Mouse (Mus musculus): ENCODE measurements around the gene Dap.

Gene Dap

DNA sequence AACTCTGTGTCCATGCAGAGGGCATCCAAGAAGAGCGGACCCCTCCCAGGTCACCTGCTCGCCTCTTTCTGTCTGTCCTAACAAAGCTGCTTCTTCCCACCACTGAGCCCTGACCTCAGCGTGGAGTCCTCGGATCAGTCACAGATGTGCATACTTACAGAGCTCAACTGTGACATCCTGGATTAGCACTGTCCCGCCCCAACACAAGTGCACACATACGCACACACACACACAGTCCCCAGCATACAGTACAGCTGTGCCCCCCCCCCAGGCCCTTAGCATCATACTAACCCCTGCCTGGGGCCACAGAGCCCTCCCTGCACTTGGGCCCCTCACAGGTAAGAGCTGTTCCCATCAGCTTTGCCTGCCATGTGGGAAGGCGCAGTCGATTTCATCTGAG is 41.3 kb downstream of the Dap start:
- no peak for DNase-seq

DNA sequence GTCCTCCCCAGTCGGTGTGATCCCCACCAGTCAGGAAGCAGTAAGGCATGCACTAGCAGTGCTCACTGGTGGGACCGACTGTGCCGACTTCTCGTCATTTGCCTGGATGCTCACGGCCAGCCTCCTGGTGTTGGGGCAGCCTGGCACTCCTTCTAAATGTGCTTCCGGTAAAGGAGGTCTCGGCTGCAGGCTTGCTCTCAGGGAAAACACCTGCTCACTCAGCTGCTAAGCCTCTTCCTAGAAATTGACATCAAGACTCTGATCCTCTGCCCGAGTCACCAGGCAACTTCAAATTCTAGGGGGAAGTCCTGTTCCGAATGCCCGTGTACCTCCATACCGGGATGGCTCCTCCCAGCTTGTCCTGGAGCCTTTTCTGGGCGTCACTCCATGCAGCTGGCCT is 41.7 kb downstream of the Dap start:
- DNase-seq = no peak

DNA sequence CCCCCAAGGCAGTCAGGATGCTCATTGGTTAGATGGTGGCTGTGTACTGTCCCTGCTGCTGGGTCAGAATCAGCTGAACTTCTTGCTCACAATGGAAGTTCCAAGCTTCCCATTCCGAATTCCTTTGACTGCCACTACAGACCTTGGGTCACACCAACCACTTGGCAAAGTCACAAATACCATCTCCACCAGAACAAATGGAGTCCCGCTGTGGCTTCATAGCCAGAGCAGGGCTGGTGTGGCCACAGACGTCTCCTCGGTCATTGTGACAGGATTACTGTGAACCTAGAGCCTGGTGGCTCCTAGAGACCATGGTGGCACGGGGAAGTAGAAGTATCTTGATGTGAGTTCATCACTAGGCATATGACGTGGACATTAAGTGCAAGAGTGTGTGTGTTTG is 44.0 kb downstream of the Dap start:
- DNase-seq = no peak

DNA sequence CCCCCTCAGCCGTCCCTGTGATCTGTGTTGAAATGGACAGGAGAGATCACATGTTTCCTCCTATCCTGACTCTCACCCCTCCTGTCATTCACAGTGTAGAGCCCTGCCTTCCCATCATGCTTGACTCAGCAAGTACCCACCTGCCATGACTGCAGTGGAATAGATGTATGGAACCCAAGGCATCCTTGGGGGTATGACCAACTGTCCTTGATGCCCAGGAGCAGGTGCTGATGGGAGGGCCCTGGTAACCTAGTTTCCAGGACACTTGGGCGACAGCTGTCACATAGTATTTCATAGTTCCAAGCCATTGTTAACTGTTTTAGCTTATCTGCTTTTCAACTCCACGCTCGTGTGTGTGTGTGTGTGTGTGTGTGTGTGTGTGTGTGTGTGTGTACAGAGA is 45.4 kb downstream of the Dap start:
- no peak for DNase-seq

DNA sequence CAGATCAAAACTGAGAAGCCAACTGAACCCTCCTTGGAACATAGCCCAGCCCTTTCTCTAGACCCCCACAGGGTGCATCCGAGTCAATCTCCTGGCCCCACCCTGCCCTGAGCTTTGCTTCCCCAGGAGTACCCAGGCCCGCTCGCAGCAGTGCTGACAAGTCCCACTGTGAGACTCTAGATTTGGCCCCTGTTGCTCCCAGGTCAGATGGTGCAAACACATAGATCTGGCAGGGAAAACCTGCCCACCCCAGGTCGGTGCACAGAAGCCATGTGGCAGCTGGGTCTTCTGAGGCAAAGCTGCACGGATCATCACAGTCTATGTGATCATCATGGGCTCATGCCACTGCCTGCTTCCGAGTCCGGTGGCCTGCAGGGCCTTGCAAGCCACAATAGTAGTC is 48.6 kb downstream of the Dap start:
- DNase-seq = no peak

DNA sequence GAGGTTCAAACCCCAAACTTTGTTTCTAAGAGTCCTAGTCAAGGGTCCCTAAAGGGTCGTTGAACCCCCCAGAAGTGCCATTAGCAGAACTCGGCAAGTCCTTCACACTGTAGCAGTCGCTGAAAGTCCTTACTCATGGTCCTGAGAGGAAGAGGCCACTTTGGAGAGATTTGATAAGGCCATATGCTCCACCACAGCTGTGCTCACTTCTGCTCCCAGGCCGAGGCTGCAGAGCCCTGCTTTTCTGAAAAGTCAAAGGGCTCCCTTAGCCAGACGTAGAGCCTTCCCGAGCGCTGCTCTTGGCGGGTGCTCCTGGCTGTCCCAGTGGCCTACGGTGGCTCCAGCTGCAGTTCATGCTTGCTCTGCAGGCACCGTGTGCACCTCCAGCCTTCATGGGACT is 49.4 kb downstream of the Dap start:
- DNase-seq = no peak

DNA sequence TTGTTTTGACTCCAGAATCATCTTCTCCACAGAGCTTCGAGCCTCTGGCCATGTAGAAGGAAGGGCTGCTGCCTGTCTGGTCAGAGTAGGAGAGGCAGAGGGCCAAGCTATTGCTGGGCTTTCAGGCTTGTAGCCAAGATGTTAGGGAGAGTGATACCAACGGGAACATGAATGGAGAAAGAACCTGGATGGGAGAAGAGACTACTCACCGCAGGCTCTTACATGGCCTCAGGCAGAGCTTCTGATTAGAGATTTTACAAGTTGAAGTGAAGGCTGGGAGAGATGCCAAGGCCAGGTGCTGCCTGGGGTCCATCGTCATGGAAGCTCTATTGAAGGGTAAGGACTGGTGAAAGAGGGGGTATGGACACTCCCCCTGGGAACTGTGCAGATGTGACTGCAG is 54.0 kb downstream of the Dap start:
- no peak for DNase-seq

DNA sequence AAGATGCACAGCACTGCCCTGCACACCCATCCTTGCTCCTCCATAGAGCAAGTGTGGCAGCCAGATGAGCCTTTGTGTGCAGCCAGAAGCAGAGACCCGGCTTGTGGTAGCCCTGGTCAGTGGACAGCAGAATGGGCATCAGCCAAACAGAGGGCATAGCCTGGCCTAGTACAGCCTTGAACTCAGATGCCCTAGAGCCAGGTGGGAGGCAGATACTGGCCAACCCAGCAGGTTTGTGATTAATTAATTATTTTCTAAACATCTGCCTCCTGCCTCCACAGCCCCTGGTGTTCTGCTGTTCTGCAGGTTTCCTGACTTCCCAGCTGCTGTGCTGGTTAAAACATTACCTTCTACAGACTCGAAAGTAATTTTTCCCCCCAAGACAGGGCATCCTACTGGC is 55.0 kb downstream of the Dap start:
- no peak for DNase-seq

DNA sequence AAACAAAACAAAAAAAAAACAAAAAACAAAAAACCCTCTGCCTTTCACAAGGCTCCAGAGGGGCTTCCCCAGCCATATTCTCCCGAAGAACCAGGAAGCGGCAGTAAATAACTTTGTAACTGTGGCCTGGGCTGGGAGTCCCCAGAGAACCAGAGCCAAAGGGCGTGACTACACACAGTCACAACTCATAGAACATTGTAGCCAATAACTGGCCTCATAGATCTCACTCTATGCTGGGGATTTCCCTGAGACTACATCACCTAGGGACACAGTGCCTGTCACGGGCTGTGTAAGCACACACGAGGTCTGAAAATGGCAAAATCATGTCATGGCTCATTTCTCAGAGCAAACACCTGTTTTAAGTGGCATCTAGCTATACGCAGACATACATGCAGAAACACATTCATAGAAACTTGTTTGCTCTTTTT is 55.5 kb downstream of the Dap start:
- no peak for DNase-seq

DNA sequence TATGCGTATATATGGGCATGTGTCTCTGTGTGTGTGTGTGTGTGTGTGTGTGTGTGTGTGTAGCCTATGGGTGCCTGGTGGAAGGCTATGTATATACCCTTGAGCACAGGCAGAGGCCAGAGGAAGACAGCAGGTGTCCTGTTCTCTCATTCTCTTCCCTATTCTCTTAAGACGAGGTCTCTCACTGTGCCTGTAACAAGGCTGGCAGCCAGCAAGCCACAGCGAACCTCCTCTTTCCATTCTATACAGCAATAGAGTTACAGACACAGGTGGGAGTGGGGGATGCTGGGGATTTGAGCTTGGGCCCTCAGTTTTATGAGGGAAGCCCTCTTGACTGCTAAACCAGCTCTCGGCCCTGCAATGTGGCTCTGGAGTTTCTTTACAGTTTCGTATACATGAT is 55.9 kb downstream of the Dap start:
- DNase-seq = no peak

DNA sequence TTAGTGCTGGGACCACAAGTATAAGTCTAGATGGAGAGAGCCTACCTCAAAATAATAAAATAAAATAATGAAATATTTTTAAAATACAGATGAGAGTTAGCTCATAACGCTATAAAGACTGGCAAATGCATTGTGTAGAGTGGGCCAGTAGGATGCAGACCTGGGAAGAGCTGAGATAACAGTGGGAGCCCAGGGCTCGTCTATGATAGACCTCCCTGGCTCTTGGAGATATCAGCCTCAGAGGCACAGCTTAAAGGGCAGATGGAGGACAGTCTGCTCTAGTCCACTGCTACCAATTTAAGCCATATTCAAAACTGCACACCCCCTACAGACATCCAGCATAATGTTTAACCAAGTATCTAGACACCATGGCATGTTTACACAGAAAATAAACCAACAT is 56.6 kb downstream of the Dap start:
- no peak for DNase-seq

DNA sequence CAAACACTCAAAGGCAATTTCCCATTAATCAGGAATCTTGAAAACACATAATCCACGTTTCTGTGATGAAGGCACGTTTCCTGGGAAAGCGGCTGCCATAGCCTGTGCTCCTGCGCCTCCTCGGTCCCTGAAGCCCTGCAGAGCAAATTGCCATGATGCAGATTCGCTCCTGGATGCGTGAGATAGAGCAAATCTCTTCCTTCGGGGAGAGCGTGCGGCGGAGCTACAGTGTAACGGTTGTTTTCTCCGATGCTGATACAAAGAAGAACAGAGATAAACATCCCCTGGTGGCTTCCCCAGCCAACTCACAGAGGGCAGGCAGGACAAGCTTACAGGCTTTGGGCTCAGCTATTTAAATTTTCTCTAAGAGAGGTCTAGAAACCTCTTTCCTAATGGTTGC is 57.7 kb downstream of the Dap start:
- DNase-seq = no peak

DNA sequence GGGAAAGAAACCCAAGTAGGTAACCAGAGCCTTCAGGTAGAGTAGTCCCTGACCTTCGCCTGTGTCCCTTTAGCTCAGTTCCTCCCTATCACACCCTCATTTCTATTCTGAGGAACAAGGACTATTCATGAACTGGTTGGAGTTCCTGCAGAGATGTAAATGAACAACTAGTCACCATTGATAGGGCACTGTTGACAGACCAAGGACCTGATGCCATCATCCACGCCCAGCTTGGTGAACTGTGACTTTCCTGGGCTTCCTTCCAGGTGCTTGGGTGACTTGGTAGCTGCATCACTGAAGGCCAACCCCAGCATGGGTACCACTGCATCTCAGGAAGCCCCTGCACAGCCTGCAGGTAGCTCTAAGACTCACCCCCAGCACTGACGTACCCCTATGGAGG is 58.2 kb downstream of the Dap start:
- no peak for DNase-seq

DNA sequence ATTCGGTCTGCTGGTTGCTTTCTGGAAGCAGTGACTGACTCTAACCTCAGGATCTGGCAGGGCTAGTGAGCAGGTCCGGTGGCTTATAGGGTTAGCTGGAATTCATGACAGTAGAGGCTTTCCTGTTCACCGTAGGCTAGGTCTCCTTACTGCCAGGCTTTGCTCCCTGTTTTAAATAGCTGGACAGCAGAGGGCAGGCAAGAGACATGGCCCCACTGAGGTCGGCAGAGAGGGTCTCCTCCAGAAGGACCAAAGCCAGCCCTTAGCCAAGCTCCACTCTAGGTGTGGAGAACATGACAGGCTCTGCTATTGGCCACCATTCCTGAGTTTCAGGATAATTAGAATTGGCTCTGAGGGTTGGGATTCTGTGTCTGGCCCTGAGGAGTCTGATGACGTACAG is 60.0 kb downstream of the Dap start:
- DNase-seq = no peak

DNA sequence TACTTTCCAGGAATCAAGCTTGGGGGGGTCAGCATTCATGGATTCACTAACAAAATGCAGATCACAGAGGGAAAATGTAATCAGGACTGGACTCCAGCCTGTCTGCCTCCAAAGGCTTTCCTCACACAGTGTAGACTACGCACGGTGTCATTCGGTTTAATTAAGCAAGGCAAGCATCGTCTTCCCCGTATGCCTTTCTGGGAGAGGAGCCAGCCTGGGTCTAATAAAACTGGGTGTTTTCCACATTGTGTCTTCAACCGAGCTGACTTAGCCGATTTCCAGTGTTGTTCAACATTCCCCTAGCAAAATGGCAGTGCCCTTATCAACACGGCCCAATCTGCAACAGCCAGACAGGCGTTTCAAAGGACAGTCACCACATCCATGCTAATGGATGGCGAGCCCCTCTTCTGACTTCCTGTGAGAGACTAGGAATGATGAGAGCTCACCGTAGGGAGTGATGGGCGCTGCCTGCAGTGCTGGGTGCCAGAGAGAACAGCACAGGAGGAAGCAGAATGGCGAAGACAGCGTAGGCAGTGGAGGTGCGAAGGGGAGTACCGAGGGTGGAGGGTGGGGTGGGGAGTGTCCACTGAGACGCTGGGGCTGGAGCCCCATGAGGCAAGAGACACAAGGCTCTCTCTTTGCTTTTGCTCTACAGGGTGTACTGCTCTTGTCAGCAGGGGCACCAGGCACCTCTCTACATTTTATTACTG is 61.0 kb downstream of the Dap start:
- no peak for DNase-seq

DNA sequence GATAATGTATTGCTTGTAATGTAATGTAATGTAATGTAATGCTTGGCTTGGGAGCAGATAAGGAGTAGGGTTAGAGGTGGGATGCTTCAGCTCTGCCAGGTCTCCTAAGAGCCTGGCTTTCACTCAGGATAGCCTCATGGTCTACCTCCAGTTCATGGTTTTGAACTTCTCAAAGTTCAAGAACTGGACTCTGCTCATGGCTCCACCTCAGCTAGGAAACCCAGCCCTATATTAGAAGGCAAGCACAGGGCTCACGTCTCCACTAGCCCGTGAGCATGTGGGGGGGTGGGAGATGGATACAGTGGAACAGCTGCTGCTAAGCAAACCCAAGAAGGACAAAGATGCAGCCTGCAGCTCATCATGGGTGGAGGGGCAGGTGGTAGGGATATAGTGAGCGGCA is 61.6 kb downstream of the Dap start:
- DNase-seq = no peak

DNA sequence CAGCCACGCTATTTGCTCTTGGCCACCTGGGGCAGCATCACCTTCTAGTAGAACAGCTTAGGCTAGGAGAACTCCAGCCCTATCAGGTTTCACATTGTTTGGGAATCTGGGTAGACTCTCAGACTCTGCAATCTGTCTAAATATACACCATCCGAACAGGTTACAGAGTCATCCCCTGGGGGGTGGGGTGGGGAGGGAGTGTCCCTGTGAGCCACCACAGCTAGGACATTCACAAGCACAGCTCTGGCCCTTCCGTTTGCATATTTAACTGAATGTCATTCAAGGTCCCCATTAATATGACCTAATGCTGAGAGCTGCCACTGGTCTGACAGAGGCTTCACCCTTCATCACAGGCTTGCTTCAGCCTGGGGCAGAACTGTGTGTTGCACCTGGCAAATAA is 68.5 kb downstream of the Dap start:
- DNase-seq = no peak

DNA sequence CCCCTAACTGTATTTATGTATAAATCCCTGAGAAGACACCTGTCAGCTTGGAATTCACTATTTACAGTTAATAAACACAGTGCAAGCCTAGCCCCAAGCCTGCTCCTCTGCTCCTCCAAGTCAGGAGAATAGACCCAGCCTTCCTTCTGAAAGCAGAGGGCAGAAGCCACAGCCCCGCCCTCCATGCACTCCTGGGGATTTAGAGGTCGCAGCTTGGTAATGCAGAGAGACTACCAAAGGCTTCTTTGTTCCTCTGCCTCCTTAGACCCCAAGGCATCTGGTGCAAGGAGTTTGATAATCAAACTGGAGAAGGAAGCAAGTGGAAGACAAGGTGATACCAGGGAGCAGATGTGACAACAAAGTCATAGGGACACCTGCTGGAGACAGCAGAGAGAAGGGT is 70.2 kb downstream of the Dap start:
- DNase-seq = no peak

DNA sequence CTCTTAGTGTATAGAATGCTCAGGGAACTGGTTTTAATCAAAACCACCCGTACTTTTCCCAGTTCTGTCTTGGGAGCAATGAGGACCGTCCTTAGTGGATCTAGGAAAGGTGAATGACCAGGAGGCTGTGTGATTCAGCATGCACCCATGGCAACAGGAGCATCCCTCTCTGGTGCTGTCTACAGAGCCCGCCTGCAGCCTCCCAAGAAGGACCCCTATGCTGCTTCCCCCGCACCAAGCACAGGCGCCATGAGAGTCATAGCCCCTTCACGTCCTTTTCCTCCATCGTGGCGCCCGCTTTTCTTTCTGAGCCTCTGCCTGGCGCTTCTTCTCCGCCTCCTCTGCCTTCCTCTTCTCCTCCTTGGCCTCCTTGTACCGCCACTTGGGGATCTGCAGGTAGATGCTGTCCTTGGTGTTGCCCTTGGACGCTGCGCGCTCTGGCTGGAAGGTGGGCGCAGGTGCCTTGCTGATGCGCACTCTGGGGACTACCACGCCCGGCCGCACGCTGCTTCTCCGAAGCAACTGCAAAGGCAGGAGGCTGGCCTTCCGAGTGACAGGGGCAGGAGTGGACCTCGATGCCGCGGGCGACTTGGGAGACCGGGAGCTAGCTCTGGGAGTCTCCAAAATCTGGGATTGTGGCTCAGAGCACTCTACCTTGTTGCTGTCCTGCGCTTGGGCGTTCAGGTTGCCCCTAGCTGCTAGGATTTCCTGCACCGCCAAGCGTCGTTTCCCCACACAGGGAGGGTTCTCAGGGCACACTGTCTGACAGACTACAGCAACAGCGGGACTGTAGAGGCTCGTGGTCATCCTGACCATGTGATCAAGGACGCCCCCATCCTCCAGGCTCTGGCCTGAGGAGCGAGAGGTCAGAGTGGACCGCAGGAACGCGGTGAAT is 73.0 kb downstream of the Dap start:
- no peak for DNase-seq

DNA sequence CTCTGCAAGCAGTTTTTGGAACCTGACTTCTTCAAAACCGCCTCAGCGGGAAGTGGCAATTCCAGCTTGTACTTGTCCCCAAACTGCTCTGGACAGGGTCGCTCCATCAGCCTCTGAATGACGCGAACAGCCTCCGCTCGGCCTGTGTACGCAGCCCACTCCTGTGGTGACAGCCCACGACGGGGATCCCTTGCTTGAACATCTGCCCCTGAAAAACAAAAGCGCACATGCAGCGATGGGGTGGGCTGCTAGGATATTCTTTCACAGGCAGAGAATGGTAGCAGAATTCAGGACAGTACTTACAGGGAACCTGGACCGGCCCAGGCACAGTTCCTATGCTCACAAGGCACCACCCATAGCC is 73.6 kb downstream of the Dap start:
- no peak for DNase-seq

DNA sequence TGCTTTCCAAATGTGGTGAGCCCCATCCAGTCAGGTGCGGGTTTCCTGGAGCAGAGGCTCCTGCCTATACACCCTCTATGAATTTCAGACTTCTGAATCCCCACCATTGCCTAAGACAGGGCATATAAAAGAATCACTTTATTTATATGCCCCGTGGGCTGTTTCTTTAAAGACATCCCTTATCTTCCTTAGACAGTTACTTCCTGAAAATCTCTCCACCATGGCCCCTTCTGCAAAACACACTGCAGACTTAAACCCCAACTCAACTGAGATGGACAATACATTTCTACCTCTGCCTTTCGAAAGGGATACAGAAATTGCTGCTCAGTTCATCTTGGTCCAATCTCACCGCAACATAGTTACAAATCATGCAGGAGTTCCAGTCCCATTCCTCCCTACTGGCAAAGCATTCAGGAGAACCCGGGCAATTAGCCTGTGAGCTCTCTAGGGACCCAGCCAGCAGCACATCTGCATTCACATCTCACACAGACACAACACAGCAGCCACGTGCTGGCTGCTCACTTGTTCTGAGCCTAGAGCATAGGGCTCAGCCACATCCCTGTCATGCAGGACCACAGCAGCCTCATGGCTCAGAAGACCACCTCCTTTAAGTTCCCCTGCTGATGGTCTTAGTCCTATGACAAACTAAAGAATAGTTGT is 75.3 kb downstream of the Dap start:
- no peak for DNase-seq

DNA sequence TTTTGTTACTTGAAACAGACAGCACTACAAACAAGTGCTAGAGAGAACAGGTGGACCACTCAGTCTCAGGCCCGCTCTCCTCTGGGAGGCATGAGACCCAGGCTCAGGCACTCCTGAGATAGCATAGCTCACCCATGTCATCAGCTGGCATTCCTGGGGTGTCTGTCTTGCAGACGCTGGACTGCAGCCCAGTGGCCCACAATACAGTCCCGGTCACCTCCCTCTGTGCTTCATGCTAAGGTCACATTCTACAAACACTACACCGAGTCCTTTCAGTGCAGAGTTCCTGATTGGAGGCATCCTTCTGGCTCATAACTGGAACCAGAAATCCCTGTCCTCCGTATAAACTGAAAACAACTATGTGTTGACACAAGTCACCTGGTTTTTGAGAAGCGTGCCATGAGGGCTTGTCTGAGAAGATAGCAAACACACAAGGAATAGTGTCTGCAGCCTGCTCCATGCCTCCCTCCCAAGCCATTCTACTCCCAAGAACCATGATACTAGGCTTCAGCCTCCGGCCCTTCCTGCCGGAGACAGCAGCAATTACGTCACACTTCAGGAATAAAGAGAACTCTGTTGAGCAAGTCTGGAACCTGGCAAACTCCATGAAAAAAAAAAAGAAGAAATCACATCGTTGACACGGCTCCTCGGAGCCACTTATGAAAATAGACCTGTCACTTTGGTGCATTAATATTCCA is 78.3 kb downstream of the Dap start:
- DNase-seq = peak; percentile 4

DNA sequence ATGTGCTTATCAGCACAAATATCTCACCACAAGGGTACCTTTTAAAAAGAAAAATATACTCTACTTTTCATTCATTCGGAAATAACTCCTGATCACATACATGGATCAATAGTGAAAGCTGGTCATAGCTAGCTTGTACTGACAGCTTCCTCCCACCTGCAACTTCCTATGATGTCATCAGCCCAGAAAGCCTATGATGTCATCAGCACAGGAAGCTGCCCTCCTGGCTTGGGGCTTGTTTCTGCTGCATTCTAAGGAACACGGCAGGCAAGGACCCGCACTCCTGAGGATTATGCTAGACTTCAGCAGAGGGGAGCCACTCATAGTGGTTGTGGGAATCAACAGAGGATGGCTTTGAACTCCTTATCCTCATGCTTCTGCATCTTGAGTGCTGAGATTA is 80.2 kb downstream of the Dap start:
- DNase-seq = no peak

DNA sequence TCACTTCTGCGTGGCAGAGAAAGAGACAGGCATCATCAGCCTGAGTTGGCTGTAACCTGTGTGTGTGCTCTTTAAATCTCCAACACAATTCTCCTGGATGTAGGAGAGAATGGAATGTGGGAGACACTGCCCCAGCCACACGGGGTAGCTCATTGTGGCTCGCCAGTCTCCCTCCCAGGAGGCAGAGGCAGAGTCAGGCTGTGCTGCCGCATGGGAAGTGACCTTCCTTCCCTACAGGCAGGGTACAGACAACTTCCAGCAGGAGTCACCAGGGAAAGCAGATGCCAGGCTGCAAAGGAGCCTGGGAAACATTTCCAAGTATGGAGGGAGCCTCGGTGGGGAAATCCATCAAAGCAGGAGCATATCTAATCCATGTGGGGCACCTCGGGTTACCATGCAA is 81.1 kb downstream of the Dap start:
- DNase-seq = no peak
